Mouse (Mus musculus): Measurements from ENCODE around the gene Def8. TPM values are rescaled to one million over a fixed set of nuclear protein-coding genes. Genes with fewer than 3 reads are reported as not detected.
"Not testable (repeated sequence)": the region's sequence is repeated elsewhere in the genome, so short reads cannot be mapped to it uniquely, and the experiment has no call there.

Gene Def8
- polyA plus RNA-seq, 1 experiment = 3.7 TPM

- Histone ChIP-seq H3K27ac (ENCODE audit: control insufficient read depth, insufficient read depth, low read depth, low read length) (no peak overlapping the region), H3K36me3 (ENCODE audit: control insufficient read depth, insufficient read depth, low read length) (no peaks in the 10 kb centered on the region), H3K27me3 (ENCODE audit: control insufficient read depth, insufficient read depth, low read length) (no peaks in the 10 kb centered on the region), H3K4me1 (ENCODE audit: control insufficient read depth, insufficient read depth, low read length) (no peaks in the 10 kb centered on the region), H3K4me3 (ENCODE audit: control insufficient read depth, low read depth, low read length) (no peak overlapping the region)
- TF ChIP-seq POLR2A (IDR thresholded peaks at IDR 0.05; ENCODE audit: control insufficient read depth, low read depth, low read length) = no peak
- TF ChIP-seq CTCF (IDR thresholded peaks at IDR 0.05; ENCODE audit: control insufficient read depth, insufficient read depth, insufficient replicate concordance, low read depth, low read length) = no peak
Observed at GRCm38 (mm10) chr8:123428939-123429721, 5.8 kb downstream of the Def8 start.

- not testable (repeated sequence) for H3K27ac ChIP-seq (ENCODE audit: control insufficient read depth, insufficient read depth, low read depth, low read length); H3K36me3 ChIP-seq (ENCODE audit: control insufficient read depth, insufficient read depth, low read length); H3K4me1 ChIP-seq (ENCODE audit: control insufficient read depth, insufficient read depth, low read length); H3K27me3 ChIP-seq (ENCODE audit: control insufficient read depth, insufficient read depth, low read length); H3K4me3 ChIP-seq (ENCODE audit: control insufficient read depth, low read depth, low read length)
Observed at GRCm38 (mm10) chr8:123429722-123430013, 6.3 kb downstream of the Def8 start.

GRCm38 (mm10) chr8:123430936-123431335 lies 7.6 kb downstream of the Def8 start:
- not testable (repeated sequence) for H3K27me3 ChIP-seq (ENCODE audit: control insufficient read depth, insufficient read depth, low read length); H3K4me3 ChIP-seq (ENCODE audit: control insufficient read depth, low read depth, low read length); H3K27ac ChIP-seq (ENCODE audit: control insufficient read depth, insufficient read depth, low read depth, low read length); H3K4me1 ChIP-seq (ENCODE audit: control insufficient read depth, insufficient read depth, low read length); H3K36me3 ChIP-seq (ENCODE audit: control insufficient read depth, insufficient read depth, low read length)

GRCm38 (mm10) chr8:123431616-123432365 lies 8.5 kb downstream of the Def8 start:
- no peak for TF ChIP-seq POLR2A (IDR thresholded peaks at IDR 0.05; ENCODE audit: control insufficient read depth, low read depth, low read length)
- TF ChIP-seq CTCF (IDR thresholded peaks at IDR 0.05; ENCODE audit: control insufficient read depth, insufficient read depth, insufficient replicate concordance, low read depth, low read length) = no peak
- Histone ChIP-seq H3K4me3 (ENCODE audit: control insufficient read depth, low read depth, low read length) (no peak overlapping the region), H3K36me3 (ENCODE audit: control insufficient read depth, insufficient read depth, low read length) (no peaks in the 10 kb centered on the region), H3K27ac (ENCODE audit: control insufficient read depth, insufficient read depth, low read depth, low read length) (no peak overlapping the region), H3K4me1 (ENCODE audit: control insufficient read depth, insufficient read depth, low read length) (no peaks in the 10 kb centered on the region), H3K27me3 (ENCODE audit: control insufficient read depth, insufficient read depth, low read length) (no peaks in the 10 kb centered on the region)

GRCm38 (mm10) chr8:123432381-123432780 lies 9.1 kb downstream of the Def8 start:
- Histone ChIP-seq H3K4me1 (ENCODE audit: control insufficient read depth, insufficient read depth, low read length) (no peaks in the 10 kb centered on the region), H3K27ac (ENCODE audit: control insufficient read depth, insufficient read depth, low read depth, low read length) (no peak overlapping the region), H3K27me3 (ENCODE audit: control insufficient read depth, insufficient read depth, low read length) (no peaks in the 10 kb centered on the region), H3K36me3 (ENCODE audit: control insufficient read depth, insufficient read depth, low read length) (no peaks in the 10 kb centered on the region), H3K4me3 (ENCODE audit: control insufficient read depth, low read depth, low read length) (no peak overlapping the region)
- TF ChIP-seq CTCF (IDR thresholded peaks at IDR 0.05; ENCODE audit: control insufficient read depth, insufficient read depth, insufficient replicate concordance, low read depth, low read length) (no peak), POLR2A (IDR thresholded peaks at IDR 0.05; ENCODE audit: control insufficient read depth, low read depth, low read length) (no peak)

- not testable (repeated sequence) for H3K4me1 ChIP-seq (ENCODE audit: control insufficient read depth, insufficient read depth, low read length); H3K27me3 ChIP-seq (ENCODE audit: control insufficient read depth, insufficient read depth, low read length); H3K27ac ChIP-seq (ENCODE audit: control insufficient read depth, insufficient read depth, low read depth, low read length); H3K4me3 ChIP-seq (ENCODE audit: control insufficient read depth, low read depth, low read length); H3K36me3 ChIP-seq (ENCODE audit: control insufficient read depth, insufficient read depth, low read length)
Observed at GRCm38 (mm10) chr8:123433241-123433974, 10.1 kb downstream of the Def8 start.

GRCm38 (mm10) chr8:123441788-123442187 lies 18.5 kb downstream of the Def8 start:
- H3K27me3 ChIP-seq (ENCODE audit: control insufficient read depth, insufficient read depth, low read length) = no peaks in the 10 kb centered on the region
- H3K4me3 ChIP-seq (ENCODE audit: control insufficient read depth, low read depth, low read length) = no peak overlapping the region

More at GRCm38 (mm10) chr8:123441788-123442187, 18.5 kb downstream of the Def8 start:
- TF ChIP-seq CTCF (IDR thresholded peaks at IDR 0.05; ENCODE audit: control insufficient read depth, insufficient read depth, insufficient replicate concordance, low read depth, low read length) (no peak), POLR2A (IDR thresholded peaks at IDR 0.05; ENCODE audit: control insufficient read depth, low read depth, low read length) (no peak)
- H3K36me3 ChIP-seq (ENCODE audit: control insufficient read depth, insufficient read depth, low read length) = no peaks in the 10 kb centered on the region
- no peak overlapping the region for H3K27ac ChIP-seq (ENCODE audit: control insufficient read depth, insufficient read depth, low read depth, low read length)
- peaks cover 12% of the 10 kb centered on the region for H3K4me1 ChIP-seq (ENCODE audit: control insufficient read depth, insufficient read depth, low read length)
